Mouse (Mus musculus) R1 (cell line): Measurements from ENCODE around the gene Ankrd13d.

Experiments used
- DNase-seq: peaks from one replicate; pipeline ENCODE4 v3.0.0-alpha.2; 2018; ENCODE audit warnings: low read depth, low spot score

Gene Ankrd13d

GRCm38 (mm10) chr19:4227894-4228678 is 54.9 kb downstream of the Ankrd13d start:
- peak; percentile 92 for DNase-seq

GRCm38 (mm10) chr19:4227446-4227845 is 55.5 kb downstream of the Ankrd13d start:
- peak; percentile 36 for DNase-seq

- no peak for DNase-seq
Observed at GRCm38 (mm10) chr19:4226779-4227178, 56.2 kb downstream of the Ankrd13d start.

GRCm38 (mm10) chr19:4222165-4222564 is 60.8 kb downstream of the Ankrd13d start:
- no peak for DNase-seq

GRCm38 (mm10) chr19:4220957-4221743 is 61.8 kb downstream of the Ankrd13d start:
- no peak for DNase-seq

GRCm38 (mm10) chr19:4220416-4220815 is 62.5 kb downstream of the Ankrd13d start:
- DNase-seq, result no peak
